Mouse (Mus musculus) left cerebral cortex, postnatal 36 days (tissue): ENCODE results near the gene Tssk1. TPM values are rescaled to one million over a fixed set of nuclear protein-coding genes. Genes with fewer than 3 reads are reported as not detected.
A peak's percentile ranks its signal among the peaks of the same experiment; 100 is the strongest.

Experiments
- DNase-seq, 2 experiments: peaks; one replicate each; pipeline ENCODE4 v3.0.0; 2021 to 2022; ENCODE audit warnings: low spot score in 2 of 2, mixed read lengths in 1 of 2
- intact Hi-C: fragments of 180-260 bp; cut with DNase I; formaldehyde crosslinking; loops from one replicate; pipeline ENCODE4 v1.15.1; 2025
- total RNA-seq, 2 experiments: library from RNA; stranded (reverse); gene quantifications; 2 replicates each; pipeline ENCODE4 v1.2.3; 2021

Gene Tssk1
- total RNA-seq, 2 experiments from 2014 or later: not detected

GRCm38 (mm10) chr16:17892606-17893005 lies 1.4 kb upstream of the Tssk1 start:
- no peak for DNase-seq
- intact Hi-C loops: no loop called here

- DNase-seq: no peak
- intact Hi-C loops: no loop called here
Observed at GRCm38 (mm10) chr16:17896091-17896490, 2.1 kb downstream of the Tssk1 start.

GRCm38 (mm10) chr16:17898462-17898861 lies 4.4 kb downstream of the Tssk1 start, which contains the start of the genes Dgcr2 and Tssk2:
Gene Dgcr2, minus strand, starts transcription at chr16:17898562.
Gene Tssk2, plus strand, starts transcription at chr16:17898637.
- no peak for DNase-seq
- intact Hi-C loops: no loop called here

- DNase-seq: peak; percentile 93 to 94
- intact Hi-C loops: loop anchor here (5.0 kb wide), 2 partner anchors 76 to 126 kb away; no protein-coding TSS in a partner anchor
Observed at GRCm38 (mm10) chr16:17911052-17911595, 17.1 kb downstream of the Tssk1 start, which contains the start of gene Ess2. Gene Ess2, minus strand, starts transcription at chr16:17911348.

GRCm38 (mm10) chr16:17914307-17915249 lies 20.6 kb downstream of the Tssk1 start, which contains the start of gene Gsc2:
Gene Gsc2, minus strand, starts transcription at chr16:17915059.
- intact Hi-C loops: loop anchor here (5.0 kb wide), 2 partner anchors 73 to 123 kb away; no protein-coding TSS in a partner anchor
- DNase-seq: peak in 1 of 2 experiments; percentile 23

GRCm38 (mm10) chr16:17920586-17920985 lies 26.6 kb downstream of the Tssk1 start:
- intact Hi-C loops: loop anchor here (5.0 to 10.0 kb wide), 2 partner anchors 127 to 304 kb away; no protein-coding TSS in a partner anchor
- no peak for DNase-seq

GRCm38 (mm10) chr16:17921325-17922162 lies 27.5 kb downstream of the Tssk1 start:
- DNase-seq: peak; percentile 95 to 96
- intact Hi-C loops: loop anchor here (5.0 to 10.0 kb wide), 2 partner anchors 126 to 303 kb away; no protein-coding TSS in a partner anchor

- no peak for DNase-seq
Observed at GRCm38 (mm10) chr16:17922163-17922538, 28.1 kb downstream of the Tssk1 start.

GRCm38 (mm10) chr16:17927351-17928082 lies 33.5 kb downstream of the Tssk1 start:
- intact Hi-C loops: loop anchor here (5.0 to 10.0 kb wide), 2 partner anchors 60 to 297 kb away; no protein-coding TSS in a partner anchor
- DNase-seq: peak; percentile 37 to 49

More at GRCm38 (mm10) chr16:17922163-17922538, 28.1 kb downstream of the Tssk1 start:
- intact Hi-C loops: loop anchor here (5.0 to 10.0 kb wide), 2 partner anchors 125 to 303 kb away; no protein-coding TSS in a partner anchor

GRCm38 (mm10) chr16:17928087-17928580 lies 34.1 kb downstream of the Tssk1 start, which contains the start of gene Slc25a1:
Gene Slc25a1, minus strand, starts transcription at chr16:17928219.
- peak; percentile 85 to 87 for DNase-seq
- intact Hi-C loops: loop anchor here (5.0 to 10.0 kb wide), 2 partner anchors 59 to 297 kb away; no protein-coding TSS in a partner anchor

GRCm38 (mm10) chr16:17928627-17929104 lies 34.6 kb downstream of the Tssk1 start:
- intact Hi-C loops: loop anchor here (5.0 to 10.0 kb wide), 2 partner anchors 59 to 296 kb away; no protein-coding TSS in a partner anchor

GRCm38 (mm10) chr16:17929211-17929610 lies 35.2 kb downstream of the Tssk1 start:
- no peak for DNase-seq
- intact Hi-C loops: loop anchor here (5.0 to 10.0 kb wide), 2 partner anchors 58 to 296 kb away; no protein-coding TSS in a partner anchor

More at GRCm38 (mm10) chr16:17928627-17929104, 34.6 kb downstream of the Tssk1 start:
- peak; percentile 32 to 55 for DNase-seq

- DNase-seq: no peak
- intact Hi-C loops: loop anchor here (5.0 to 10.0 kb wide), 2 partner anchors 58 to 295 kb away; no protein-coding TSS in a partner anchor
Observed at GRCm38 (mm10) chr16:17929631-17930030, 35.6 kb downstream of the Tssk1 start.

GRCm38 (mm10) chr16:17931906-17932460 lies 38.0 kb downstream of the Tssk1 start:
- no peak for DNase-seq
- intact Hi-C loops: no loop called here

GRCm38 (mm10) chr16:17933594-17934444 lies 39.8 kb downstream of the Tssk1 start:
- no peak for DNase-seq
- intact Hi-C loops: no loop called here

- no peak for DNase-seq
- intact Hi-C loops: no loop called here
Observed at GRCm38 (mm10) chr16:17934445-17934910, 40.5 kb downstream of the Tssk1 start.
